In genomic region chr16:36068356-36068755, GRCm38 (mm10) we compare ENCODE assay signal across 11 mouse cellular contexts. TPM values are rescaled to one million over a fixed set of nuclear protein-coding genes. Genes with fewer than 3 reads are reported as not detected.
DNase-seq lines count a peak whose midpoint lies in the region; ATAC-seq and TF ChIP-seq lines count a peak whose summit lies in the region.
"Had no signal": no experiment of that assay in that cellular context is flagged by ENCODE, and none has a peak within 500 bp of the region (broad histone marks: within the 10 kb centered on the region; RNA-seq: fewer than 3 reads in every experiment).

No protein-coding gene starts in this region.

- peaks cover 54% of the 10 kb centered on the region for H3K4me1 ChIP-seq in heart, embryonic 12.5 days (replicated peaks)
- peaks cover 26% of the 10 kb centered on the region for H3K4me1 ChIP-seq in liver, embryonic 11.5 days (replicated peaks; ENCODE audit: control insufficient read depth, insufficient read depth, low read length)
- H3K4me1 ChIP-seq in liver, postnatal 0 days (ENCODE audit: insufficient read depth), result peaks cover 24% of the 10 kb centered on the region
- peaks cover 0 to 27% of the 10 kb centered on the region in 2 experiments for H3K4me1 ChIP-seq in MEL (ENCODE audit: control insufficient read depth in 1 of 2, insufficient read depth in 2 of 2, low read length in 2 of 2)
- peaks cover 30% of the 10 kb centered on the region for H3K4me1 ChIP-seq in limb, embryonic 15.5 days

- H3K36me3 ChIP-seq in heart, embryonic 12.5 days, result peaks cover 18% of the 10 kb centered on the region
- H3K36me3 ChIP-seq in liver, embryonic 11.5 days (ENCODE audit: control insufficient read depth, insufficient read depth, low read length), result peaks cover 4% of the 10 kb centered on the region; the same call in 1 of the 2 replicates
- peaks cover 2% of the 10 kb centered on the region; the same call in 1 of the 2 replicates for H3K36me3 ChIP-seq in liver, postnatal 0 days (replicated peaks; ENCODE audit: insufficient read depth, low read length)
- H3K36me3 ChIP-seq in MEL (ENCODE audit: control insufficient read depth in 1 of 2, insufficient read depth in 2 of 2, low read length in 2 of 2), result peaks cover 0 to 34% of the 10 kb centered on the region in 2 experiments; a peak in 3 of 4 replicates
- no peaks in the 10 kb centered on the region for H3K36me3 ChIP-seq in limb, embryonic 15.5 days

- H3K27ac ChIP-seq in heart, embryonic 12.5 days (ENCODE audit: poor library complexity, severe bottlenecking), result no peak overlapping the region
- no peak overlapping the region for H3K27ac ChIP-seq in liver, embryonic 11.5 days (ENCODE audit: low read depth, low read length)
- H3K27ac ChIP-seq in liver, postnatal 0 days (ENCODE audit: low read depth), result no peak overlapping the region
- H3K27ac ChIP-seq in MEL (ENCODE audit: control insufficient read depth, low read depth, low read length), result no peak overlapping the region
- H3K27ac ChIP-seq in limb, embryonic 15.5 days, result no peak overlapping the region

- H3K4me2 ChIP-seq in heart, embryonic 12.5 days, result peak overlapping the region; percentile 40
- H3K4me2 ChIP-seq in liver, embryonic 11.5 days, result peak overlapping the region; percentile 66
- no peak overlapping the region for H3K4me2 ChIP-seq in liver, postnatal 0 days (ENCODE audit: low read depth, low read length)
- 0 out of 2 replicates have a peak overlapping the region, but pooled peaks have one; percentile 54 for H3K4me2 ChIP-seq in limb, embryonic 15.5 days

- no peak for TF ChIP-seq RAD21 in MEL (IDR thresholded peaks at IDR 0.05; ENCODE audit: low read depth, low read length)

- H3K9me3 ChIP-seq in heart, embryonic 12.5 days (replicated peaks), result no peaks in the 10 kb centered on the region
- H3K9me3 ChIP-seq in liver, embryonic 11.5 days (ENCODE audit: control insufficient read depth, low read length), result no peaks in the 10 kb centered on the region
- H3K9me3 ChIP-seq in liver, postnatal 0 days (ENCODE audit: low read length), result no peaks in the 10 kb centered on the region
- no peaks in the 10 kb centered on the region for H3K9me3 ChIP-seq in MEL (replicated peaks; ENCODE audit: insufficient read depth, low read length)
- no peaks in the 10 kb centered on the region for H3K9me3 ChIP-seq in limb, embryonic 15.5 days

- no peak for TF ChIP-seq CTCF in liver, postnatal 0 days (IDR thresholded peaks at IDR 0.05; ENCODE audit: low read depth)
- TF ChIP-seq CTCF in MEL (IDR thresholded peaks at IDR 0.05 in 2 of 3, conservative IDR thresholded peaks at IDR 0.05 in 1 of 3; ENCODE audit: control insufficient read depth in 1 of 3, insufficient read depth in 1 of 3, low read depth in 2 of 3, low read length in 3 of 3, poor library complexity in 1 of 3, severe bottlenecking in 1 of 3), result no peak

- no peak for ATAC-seq in heart, embryonic 12.5 days (ENCODE audit: insufficient number of reproducible peaks, low FRiP score)
- ATAC-seq in liver, embryonic 11.5 days (replicated peaks; ENCODE audit: low FRiP score), result no peak
- ATAC-seq in liver, postnatal 0 days, result no peak
- ATAC-seq in limb, embryonic 15.5 days (ENCODE audit: insufficient number of reproducible peaks, low FRiP score, low TSS enrichment, low read depth), result no peak
- no peak for ATAC-seq in activated CD4-positive, CD25-positive, alpha-beta regulatory T cell, adult 4 months

- H3K27me3 ChIP-seq in heart, embryonic 12.5 days (replicated peaks), result no peaks in the 10 kb centered on the region
- H3K27me3 ChIP-seq in liver, embryonic 11.5 days (replicated peaks; ENCODE audit: control insufficient read depth, insufficient read depth, low read length), result no peaks in the 10 kb centered on the region
- H3K27me3 ChIP-seq in liver, postnatal 0 days (ENCODE audit: insufficient read depth, low read length), result no peaks in the 10 kb centered on the region
- H3K27me3 ChIP-seq in MEL (ENCODE audit: control insufficient read depth in 1 of 2, insufficient read depth in 2 of 2, low read length in 2 of 2), result no peaks in the 10 kb centered on the region
- no peaks in the 10 kb centered on the region for H3K27me3 ChIP-seq in limb, embryonic 15.5 days

- H3K79me2 ChIP-seq in MEL (ENCODE audit: control insufficient read depth, insufficient read depth, low read length, poor library complexity), result peaks cover 31% of the 10 kb centered on the region

- peak overlapping the region; percentile 10; the same call in 1 of the 2 replicates for H3K4me3 ChIP-seq in heart, embryonic 12.5 days
- no peak overlapping the region; the same call in 1 of the 2 replicates for H3K4me3 ChIP-seq in liver, embryonic 11.5 days (ENCODE audit: low read depth, low read length)
- H3K4me3 ChIP-seq in liver, postnatal 0 days (ENCODE audit: low read depth, low read length), result no peak overlapping the region
- H3K4me3 ChIP-seq in MEL (ENCODE audit: control insufficient read depth in 1 of 2, insufficient read depth in 1 of 2, low read depth in 2 of 2, low read length in 2 of 2), result no peak overlapping the region; a peak in 1 of 4 replicates
- no peak overlapping the region; the same call in 1 of the 2 replicates for H3K4me3 ChIP-seq in limb, embryonic 15.5 days

- no peak for DNase-seq in heart, adult 18-20 months
- DNase-seq in liver, embryonic 11.5 days (ENCODE audit: low spot score), result no peak
- no peak for DNase-seq in liver, postnatal 0 days
- peak; percentile 74 for DNase-seq in MEL (ENCODE audit: low read depth, low spot score)
- no peak for DNase-seq in cerebellum, postnatal 4 days (ENCODE audit: low spot score in 2 of 2)
- DNase-seq: adrenal gland, postnatal 25 days; kidney, adult 18-20 months; thymus, postnatal 36 days had no signal

- 0 out of 2 replicates have a peak overlapping the region, but pooled peaks have one; percentile 5 for H3K9ac ChIP-seq in heart, embryonic 12.5 days
- H3K9ac ChIP-seq in liver, embryonic 11.5 days (ENCODE audit: low read depth, low read length), result no peak overlapping the region
- no peak overlapping the region for H3K9ac ChIP-seq in liver, postnatal 0 days (replicated peaks)
- H3K9ac ChIP-seq in MEL (ENCODE audit: control insufficient read depth, low read depth, low read length, poor library complexity, severe bottlenecking), result no peak overlapping the region
- no peak overlapping the region for H3K9ac ChIP-seq in limb, embryonic 15.5 days

- TF ChIP-seq EP300 in liver, postnatal 0 days (IDR thresholded peaks at IDR 0.05; ENCODE audit: low read depth), result no peak
- TF ChIP-seq EP300 in MEL (IDR thresholded peaks at IDR 0.05; ENCODE audit: low read depth in 1 of 2, low read length in 2 of 2), result no peak

- WGBS in heart, embryonic 12.5 days, result 59% methylated on average over 3 of the region's 3 CpGs
- 80% methylated on average over 3 of the region's 3 CpGs for WGBS in liver, embryonic 11.5 days
- 63% methylated on average over 3 of the region's 3 CpGs for whole genome bisulfite sequencing in liver, postnatal 0 days (ENCODE audit: insufficient replicate concordance)
- WGBS in limb, embryonic 15.5 days, result 57% methylated on average over 3 of the region's 3 CpGs

- TF ChIP-seq POLR2A in MEL (IDR thresholded peaks at IDR 0.05; ENCODE audit: control insufficient read depth in 1 of 2, insufficient read depth in 1 of 2, low read depth in 1 of 2, low read length in 2 of 2, poor library complexity in 1 of 2), result no peak

TF ChIP-seq in MEL, 35 proteins besides CTCF, POLR2A, EP300 and RAD21 (continues in another document):
- no peak for TF ChIP-seq TCF12 (IDR thresholded peaks at IDR 0.05; ENCODE audit: low read depth, low read length)
- TF ChIP-seq USF2 (IDR thresholded peaks at IDR 0.05; ENCODE audit: borderline replicate concordance in 1 of 2, insufficient read depth in 1 of 2, low read depth in 1 of 2, low read length in 2 of 2), result no peak
- no peak for TF ChIP-seq POLR2AphosphoS2 (IDR thresholded peaks at IDR 0.05; ENCODE audit: low read length)
- no peak for TF ChIP-seq RCOR1 (IDR thresholded peaks at IDR 0.05; ENCODE audit: low read depth, low read length)

RNA-seq across cellular contexts. Expression of gene Fam162a, which starts 3.0 kb away (rescaled TPM):
- 690 and 731 TPM in 2 replicates for polyA plus RNA-seq in heart, embryonic 12.5 days (2016; fragmentation: Nextera tagmentation; extraction: Ambion mirVana)
- total RNA-seq in heart, adult 18-20 months (2021), result 100 to 1,000 TPM; 252 to 253 TPM
- 493 and 545 TPM in 2 replicates for polyA plus RNA-seq in liver, embryonic 11.5 days (2014; fragmentation: Nextera tagmentation; extraction: Ambion mirVana)
- 176 and 193 TPM in 2 replicates for polyA plus RNA-seq in liver, postnatal 0 days (2015; fragmentation: Nextera tagmentation; extraction: Ambion mirVana)
- 111 and 120 TPM in 2 replicates for total RNA-seq in MEL (2012; rRNA removed)
- 100 to 1,000 TPM in 1 of 2 experiments, not detected in 1; 129 TPM for polyA plus RNA-seq in MEL (2012; ENCODE audit: insufficient read depth in 1 of 2, insufficient read length in 2 of 2, low read depth in 1 of 2, low replicate concordance in 2 of 2, missing spikeins in 1 of 2)
- polyA plus RNA-seq in limb, embryonic 15.5 days (2015; fragmentation: Nextera tagmentation; extraction: Ambion mirVana), result 729 and 794 TPM in 2 replicates
- 100 to 1,000 TPM in 1 of 2 experiments, 10 to 100 TPM in 1; 91.6 to 121 TPM for polyA plus RNA-seq in activated CD4-positive, CD25-positive, alpha-beta regulatory T cell, adult 4 months (2017; shearing (Covaris generic))

RNA-seq across cellular contexts. Expression of gene Ccdc58, which starts 3.1 kb away (rescaled TPM):
- polyA plus RNA-seq in heart, embryonic 12.5 days (2016; fragmentation: Nextera tagmentation; extraction: Ambion mirVana), result 86.9 and 89.7 TPM in 2 replicates
- 10 to 100 TPM; 30.3 to 36.8 TPM for total RNA-seq in heart, adult 18-20 months (2021)
- 121 and 137 TPM in 2 replicates for polyA plus RNA-seq in liver, embryonic 11.5 days (2014; fragmentation: Nextera tagmentation; extraction: Ambion mirVana)
- polyA plus RNA-seq in liver, postnatal 0 days (2015; fragmentation: Nextera tagmentation; extraction: Ambion mirVana), result 54.6 and 58.9 TPM in 2 replicates
- total RNA-seq in MEL (2012; rRNA removed), result 183 and 203 TPM in 2 replicates
- polyA plus RNA-seq in MEL (2012; ENCODE audit: insufficient read depth in 1 of 2, insufficient read length in 2 of 2, low read depth in 1 of 2, low replicate concordance in 2 of 2, missing spikeins in 1 of 2), result 10 to 100 TPM in 1 of 2 experiments, not detected in 1; 98.3 TPM
- polyA plus RNA-seq in limb, embryonic 15.5 days (2015; fragmentation: Nextera tagmentation; extraction: Ambion mirVana), result 80.8 and 85.0 TPM in 2 replicates
- 10 to 100 TPM; 19.6 to 33.4 TPM for polyA plus RNA-seq in activated CD4-positive, CD25-positive, alpha-beta regulatory T cell, adult 4 months (2017; shearing (Covaris generic))

RNA-seq across cellular contexts. Expression of gene Wdr5b, which starts 27.4 kb away (rescaled TPM):
- 6.2 and 6.3 TPM in 2 replicates for polyA plus RNA-seq in heart, embryonic 12.5 days (2016; fragmentation: Nextera tagmentation; extraction: Ambion mirVana)
- total RNA-seq in heart, adult 18-20 months (2021), result 1 to 10 TPM; 2.6 to 3.0 TPM
- polyA plus RNA-seq in liver, embryonic 11.5 days (2014; fragmentation: Nextera tagmentation; extraction: Ambion mirVana), result 4.6 and 6.3 TPM in 2 replicates
- polyA plus RNA-seq in liver, postnatal 0 days (2015; fragmentation: Nextera tagmentation; extraction: Ambion mirVana), result 2.2 TPM in 2 replicates
- 2.1 and 3.3 TPM in 2 replicates for total RNA-seq in MEL (2012; rRNA removed)
- 1 to 10 TPM in 1 of 2 experiments, not detected in 1; 1.7 TPM for polyA plus RNA-seq in MEL (2012; ENCODE audit: insufficient read depth in 1 of 2, insufficient read length in 2 of 2, low read depth in 1 of 2, low replicate concordance in 2 of 2, missing spikeins in 1 of 2)
- 9.7 and 10.6 TPM in 2 replicates for polyA plus RNA-seq in limb, embryonic 15.5 days (2015; fragmentation: Nextera tagmentation; extraction: Ambion mirVana)
- polyA plus RNA-seq in activated CD4-positive, CD25-positive, alpha-beta regulatory T cell, adult 4 months (2017; shearing (Covaris generic)), result 1 to 10 TPM; 6.6 to 7.8 TPM
